Mouse (Mus musculus): ENCODE data around the gene Dhdds.

Dhdds gene

DNA sequence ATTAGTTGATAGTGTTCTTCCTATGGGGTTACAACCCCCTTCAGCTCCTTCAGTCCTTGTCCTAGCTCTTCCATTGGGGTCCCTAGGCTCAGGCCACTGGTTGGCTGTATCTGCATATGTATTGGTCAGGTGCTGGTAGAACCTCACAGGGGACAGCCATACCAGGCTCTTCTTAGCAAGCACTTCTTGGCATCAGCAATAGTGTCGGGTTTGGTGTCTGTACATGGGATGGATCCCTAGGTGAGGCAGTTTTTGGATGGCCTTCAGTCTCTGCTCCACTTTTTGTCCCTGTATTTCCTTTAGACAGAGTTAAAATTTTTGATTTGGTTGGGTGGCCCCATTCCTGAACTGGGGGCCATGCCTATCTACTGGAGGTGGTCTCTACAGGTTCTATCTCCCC, 41.8 kb downstream of the Dhdds start:
- no peak for DNase-seq (ENCODE audit: low read depth, low spot score)

DNA sequence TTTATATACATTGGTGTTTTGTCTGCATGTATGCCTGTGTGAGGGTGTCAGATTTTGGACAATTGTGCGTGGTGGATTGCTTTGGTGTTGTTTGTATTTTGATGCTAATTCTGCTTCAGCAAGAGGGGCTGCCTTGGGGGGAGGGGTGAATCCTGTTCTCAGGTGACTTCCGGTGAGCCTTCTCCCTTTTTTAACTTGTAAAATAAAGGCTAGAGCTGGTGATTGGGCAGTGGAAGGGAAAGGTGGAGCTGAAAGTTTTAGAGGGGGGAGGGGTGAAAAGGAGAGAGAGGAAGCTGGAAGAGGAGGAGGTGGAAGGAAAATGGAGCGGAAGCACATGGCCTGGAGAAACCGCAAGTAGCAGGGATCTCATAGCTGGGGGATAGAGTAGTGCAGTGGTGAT, 44.4 kb downstream of the Dhdds start:
- no peak for DNase-seq (ENCODE audit: low read depth, low spot score)

DNA sequence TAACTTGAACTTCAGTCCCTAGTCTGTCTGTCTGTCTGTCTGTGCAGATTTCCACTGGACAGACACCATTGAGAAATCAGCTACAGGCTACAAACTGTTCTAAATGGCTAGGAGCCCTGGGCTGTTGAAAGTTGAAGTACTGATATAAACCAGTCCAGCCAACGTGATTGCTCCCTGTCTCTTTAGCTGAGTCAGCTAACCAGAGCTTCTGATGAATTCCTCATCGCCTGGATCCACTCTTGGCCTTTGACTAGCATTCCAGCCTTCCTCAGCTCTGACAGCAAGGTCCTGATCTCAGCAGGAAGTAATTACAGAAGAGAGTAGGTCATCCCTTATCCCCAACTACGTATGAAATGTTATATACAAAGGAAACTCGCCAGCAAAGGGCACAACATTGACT, 54.0 kb downstream of the Dhdds start:
- DNase-seq (ENCODE audit: low read depth, low spot score): no peak

DNA sequence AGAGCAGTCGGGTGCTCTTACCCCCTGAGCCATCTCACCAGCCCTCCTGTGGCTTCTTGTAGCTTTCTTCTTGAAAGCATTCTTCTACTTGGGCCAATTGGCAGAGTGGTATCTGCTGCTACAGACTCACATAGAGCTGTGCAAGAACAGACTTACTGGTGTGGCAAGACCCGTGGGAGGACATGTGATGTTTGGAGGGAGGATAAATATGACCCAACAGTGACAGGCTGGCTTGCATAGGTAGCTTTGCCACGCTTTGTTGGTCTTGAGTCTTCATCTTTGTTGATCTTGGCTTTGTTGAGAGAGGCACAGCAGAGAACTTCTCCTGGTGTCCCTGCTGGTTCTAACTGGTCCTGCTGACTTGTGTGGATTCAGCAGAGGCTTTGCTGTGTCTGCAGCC, 56.9 kb downstream of the Dhdds start:
- no peak for DNase-seq (ENCODE audit: low read depth, low spot score)

DNA sequence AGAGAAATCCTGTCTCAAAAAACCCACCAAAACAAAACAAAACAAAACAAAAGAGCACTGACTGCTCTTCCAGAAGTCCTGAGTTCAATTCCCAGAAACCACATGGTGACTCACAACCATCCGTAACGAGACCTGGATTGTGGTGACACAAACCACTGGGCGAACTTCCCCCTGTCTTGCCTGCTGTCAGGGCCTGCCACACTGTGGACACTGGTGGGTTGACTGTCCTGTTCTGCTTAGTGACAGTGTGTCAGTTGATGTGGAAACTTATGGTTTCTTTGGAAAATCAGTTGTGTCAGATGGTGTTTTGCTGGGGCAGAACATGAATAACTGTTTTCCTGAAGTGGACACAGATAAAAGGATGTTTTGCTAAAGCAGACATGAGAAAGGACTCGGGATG, 58.0 kb downstream of the Dhdds start:
- DNase-seq (ENCODE audit: low read depth, low spot score): no peak

DNA sequence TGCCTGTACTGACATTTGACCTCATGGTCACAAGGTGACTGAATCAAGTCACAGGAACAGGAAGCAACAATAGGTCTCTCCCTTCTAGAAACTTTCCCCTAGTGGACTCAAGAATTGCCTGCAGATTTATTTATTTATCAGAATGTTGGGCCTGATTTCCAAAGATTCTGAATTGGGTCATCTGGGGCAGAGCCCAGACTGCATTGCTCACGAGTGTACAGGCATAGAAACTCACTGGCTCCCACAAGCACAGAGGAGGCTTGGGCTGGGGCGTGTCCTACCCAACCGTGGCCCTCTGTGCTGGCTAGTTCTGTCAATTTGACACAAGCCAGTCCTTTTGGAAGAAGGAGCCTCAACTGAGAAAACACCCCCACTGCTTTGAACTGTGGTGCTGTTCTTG, 59.1 kb downstream of the Dhdds start:
- no peak for DNase-seq (ENCODE audit: low read depth, low spot score)

DNA sequence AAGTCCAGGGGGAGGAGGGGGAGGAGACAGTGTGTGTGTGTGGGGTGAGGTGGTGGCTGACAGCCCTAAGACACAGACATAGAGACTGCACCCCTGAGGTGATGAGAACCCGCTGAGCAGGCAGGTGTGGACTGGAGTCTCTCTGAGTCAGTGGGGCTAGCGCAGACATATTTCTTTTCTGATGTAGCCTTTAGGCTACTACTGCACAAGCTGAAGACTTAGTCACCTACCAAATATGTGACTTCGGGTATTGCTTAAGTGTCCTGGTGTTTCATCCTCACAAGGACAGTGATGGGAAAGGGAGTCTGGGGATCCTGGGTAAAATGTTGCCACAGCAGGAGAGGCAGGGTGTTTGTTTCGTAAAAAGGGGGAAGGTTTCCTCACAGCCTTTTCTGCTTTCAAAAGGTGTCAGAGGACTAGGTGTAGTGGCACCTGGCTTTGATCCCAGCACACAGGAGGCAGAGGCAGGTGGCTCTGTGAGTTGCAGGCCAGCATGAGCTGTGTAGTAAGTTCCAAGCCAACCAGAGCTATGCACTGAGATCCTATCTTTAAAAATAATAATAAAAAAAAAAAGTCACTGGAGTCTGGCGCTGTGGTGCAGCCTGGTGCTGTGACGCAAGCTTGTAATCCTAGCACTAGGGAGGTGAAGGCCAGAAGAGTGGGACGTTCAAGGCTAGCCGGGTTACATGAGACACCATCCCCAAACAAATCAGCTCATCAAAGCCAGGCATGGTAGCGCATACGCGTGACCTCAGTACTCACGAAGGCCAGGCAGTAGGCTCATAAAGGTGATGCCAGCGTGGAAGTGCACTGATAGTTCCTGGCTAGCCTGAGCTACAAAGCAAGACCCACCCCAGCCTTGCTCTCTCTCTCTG, 60.1 kb downstream of the Dhdds start:
- DNase-seq (ENCODE audit: low read depth, low spot score): no peak

DNA sequence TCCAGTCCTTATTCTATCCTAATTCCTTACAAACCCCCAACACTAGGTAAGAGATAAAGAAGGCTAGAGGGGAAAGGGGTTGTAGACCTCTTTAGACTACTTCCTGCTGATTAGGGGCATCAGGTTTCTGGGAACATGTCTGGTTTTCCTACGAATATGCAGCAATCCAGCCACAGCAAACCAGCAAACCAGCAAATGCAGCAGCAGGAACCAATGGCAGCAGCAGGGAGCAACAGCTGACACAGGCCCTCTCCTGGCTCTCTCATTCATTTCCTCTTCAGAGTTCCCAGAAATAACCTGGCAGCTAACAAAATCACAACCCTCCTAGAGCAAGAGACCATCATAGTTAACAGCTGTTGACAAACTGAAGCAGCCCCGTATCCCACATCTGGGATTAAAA, 62.6 kb downstream of the Dhdds start:
- no peak for DNase-seq (ENCODE audit: low read depth, low spot score)

DNA sequence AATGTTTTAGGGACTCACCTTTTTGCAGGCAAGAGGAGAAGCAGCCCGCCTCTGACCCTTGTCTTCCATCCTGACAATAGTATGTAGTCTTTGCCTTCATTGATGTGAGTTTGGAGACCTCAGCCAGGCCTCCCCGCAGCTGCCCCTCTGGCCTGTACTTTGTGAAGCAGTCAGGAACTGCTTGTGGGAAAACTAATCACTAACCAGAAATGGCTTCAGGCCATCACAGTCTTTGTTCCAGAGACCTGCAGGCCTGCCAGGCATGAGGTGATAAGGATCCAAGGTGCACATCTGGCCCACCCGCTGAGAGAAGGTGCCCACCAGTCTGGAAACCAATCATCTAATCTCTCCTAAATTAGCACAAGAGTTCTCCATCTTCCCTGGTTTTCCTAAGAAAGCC, 68.9 kb downstream of the Dhdds start:
- DNase-seq (ENCODE audit: low read depth, low spot score): no peak

DNA sequence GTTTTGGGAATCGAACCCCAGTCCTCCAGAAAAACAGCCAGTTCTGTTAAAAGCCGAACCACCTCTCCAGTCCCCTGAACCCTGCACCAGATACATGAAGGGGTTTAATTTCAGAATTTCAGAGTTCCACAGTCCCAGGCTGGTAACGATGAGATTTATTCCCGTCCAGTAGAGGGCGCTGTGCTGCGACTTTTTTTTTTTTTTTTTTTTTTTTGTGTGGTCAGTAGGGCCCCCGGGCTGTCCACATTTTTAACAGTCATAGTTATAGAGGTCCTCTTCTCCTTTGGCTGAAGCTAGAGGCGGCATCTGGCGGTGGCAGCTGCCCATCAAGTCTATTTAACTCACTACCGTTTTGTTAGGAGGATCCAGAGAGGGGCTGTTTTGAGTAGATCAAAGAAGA, 69.4 kb downstream of the Dhdds start:
- DNase-seq (ENCODE audit: low read depth, low spot score): no peak

DNA sequence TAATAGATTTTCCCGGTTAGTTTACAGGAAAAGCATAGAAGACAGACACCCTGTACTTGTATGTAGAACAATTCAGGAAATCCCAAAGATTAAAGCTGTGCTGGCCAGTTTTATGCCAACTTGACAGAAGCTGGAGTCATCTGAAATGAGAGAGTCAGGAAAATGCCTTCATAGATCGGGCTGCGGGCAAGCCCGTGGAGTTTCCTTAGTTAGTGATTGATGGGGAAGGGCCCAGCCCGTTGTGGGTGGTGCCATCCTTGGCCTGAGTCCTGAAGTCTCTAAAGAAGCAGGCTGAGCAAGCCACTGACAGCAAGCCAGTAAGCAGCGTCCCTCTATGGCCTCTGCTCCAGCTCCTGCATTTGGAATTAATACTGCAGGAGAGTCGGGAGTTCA, 71.4 kb downstream of the Dhdds start:
- DNase-seq (ENCODE audit: low read depth, low spot score): no peak

DNA sequence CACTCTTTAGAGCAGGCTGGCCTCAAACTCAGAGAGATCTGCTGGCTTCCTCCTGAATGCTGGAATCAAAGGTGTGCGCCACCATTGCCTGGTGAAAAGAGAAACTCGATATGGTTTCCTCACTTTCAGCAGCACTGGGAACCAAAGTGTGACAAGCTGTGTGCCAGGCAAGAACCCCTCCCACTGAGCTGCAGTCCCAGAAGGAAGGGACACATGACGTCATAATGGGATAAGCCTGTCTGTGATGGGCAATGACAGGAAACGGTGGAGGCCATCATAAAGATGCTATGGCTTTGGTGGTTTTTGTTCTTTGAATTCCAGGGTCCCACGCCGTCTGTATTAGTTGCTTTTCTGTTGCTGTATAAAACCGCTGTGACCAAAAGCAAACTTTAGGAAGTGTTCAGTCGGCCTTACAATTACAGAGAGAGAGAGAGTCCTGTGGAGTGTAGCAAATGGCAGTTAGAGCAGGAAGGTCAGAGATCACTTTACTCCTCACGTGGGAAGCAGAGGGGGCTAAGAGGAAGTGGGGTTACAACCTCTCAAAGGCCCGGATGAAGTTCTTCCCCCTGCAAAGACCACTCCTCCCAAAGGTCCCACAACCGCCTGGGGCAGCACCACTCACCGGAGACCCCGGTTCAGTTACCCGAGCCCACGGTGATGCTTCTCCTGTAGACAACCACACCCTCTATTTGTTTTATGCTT, 72.0 kb downstream of the Dhdds start:
- DNase-seq (ENCODE audit: low read depth, low spot score): no peak

DNA sequence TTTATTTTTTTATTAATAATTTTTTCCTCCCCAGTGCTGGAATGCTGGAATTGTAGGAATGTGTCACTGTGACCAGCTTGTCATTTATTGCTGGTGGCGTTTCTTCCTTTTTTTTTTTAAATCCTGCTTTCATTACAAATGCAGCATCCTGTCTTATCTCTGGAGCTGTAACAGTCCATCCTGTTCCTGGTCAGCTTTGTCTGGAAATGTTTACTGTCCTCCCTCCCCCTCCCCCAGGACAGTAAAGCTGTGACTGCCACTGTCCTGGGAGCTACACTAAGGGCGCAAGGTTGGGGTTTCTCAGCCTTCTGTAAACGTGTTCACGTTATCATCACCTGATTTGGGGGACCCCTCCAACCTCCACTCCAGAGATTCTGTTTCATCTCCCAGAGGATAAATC, 75.5 kb downstream of the Dhdds start:
- DNase-seq (ENCODE audit: low read depth, low spot score): no peak

DNA sequence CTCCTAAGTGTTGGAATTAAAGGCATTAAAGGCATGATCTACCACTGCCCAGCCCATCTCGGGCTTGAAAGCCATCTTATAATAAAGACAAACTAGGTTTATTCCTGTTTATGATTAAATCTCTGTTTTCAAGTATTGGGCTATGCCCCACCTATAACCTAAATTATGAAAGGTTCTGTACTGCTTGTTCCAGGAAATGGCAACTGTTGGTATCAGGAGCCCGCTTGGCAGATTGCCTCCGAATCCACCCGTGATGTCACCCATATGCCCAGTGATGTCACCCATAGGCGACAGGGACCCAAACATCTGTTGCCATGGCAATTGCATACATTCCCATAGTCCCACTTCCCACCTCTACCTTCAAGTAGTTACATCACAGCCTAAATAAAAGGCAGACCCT, 77.0 kb downstream of the Dhdds start:
- DNase-seq (ENCODE audit: low read depth, low spot score): no peak

Measured in embryo, embryonic 11.5 days (tissue).